Mouse (Mus musculus) hindbrain, embryonic 15.5 days (tissue): Measurements from ENCODE around the gene Hdhd5. TPM values are rescaled to one million over a fixed set of nuclear protein-coding genes. Genes with fewer than 3 reads are reported as not detected.

Experiments
- ATAC-seq: fragments of 200-750 bp; cut with Nextera tagmentation; 2 replicates; pipeline ENCODE4 v1.8.0; 2017; ENCODE audit warnings: low read depth, moderate number of reproducible peaks, moderate TSS enrichment; ENCODE audit not compliant: low FRiP score
- H3K27ac ChIP-seq: fragments of 300-500 bp; sonication (generic); replicated peaks from 2 replicates; pipeline ENCODE4 v1.5.1; 2015; ENCODE audit warnings: mild to moderate bottlenecking, inconsistent platforms
- H3K27me3 ChIP-seq: fragments of 300-500 bp; sonication (generic); 2 replicates; pipeline ENCODE4 v1.6.1; 2015; ENCODE audit warnings: control low read depth, inconsistent platforms
- H3K36me3 ChIP-seq: fragments of 300-500 bp; sonication (generic); 2 replicates; pipeline ENCODE4 v1.6.1; 2015; ENCODE audit warnings: control low read depth, inconsistent platforms
- H3K4me1 ChIP-seq: fragments of 300-500 bp; sonication (generic); replicated peaks from 2 replicates; pipeline ENCODE4 v1.6.1; 2015; ENCODE audit warnings: control low read depth, inconsistent platforms
- H3K4me2 ChIP-seq: fragments of 300-500 bp; sonication (generic); 2 replicates; pipeline ENCODE4 v1.6.1; 2015; ENCODE audit warnings: moderate library complexity, mild to moderate bottlenecking, inconsistent platforms
- H3K4me3 ChIP-seq: fragments of 300-500 bp; sonication (generic); 2 replicates; pipeline ENCODE4 v1.5.1; 2015; ENCODE audit warnings: mild to moderate bottlenecking, inconsistent platforms
- H3K9ac ChIP-seq: fragments of 300-500 bp; sonication (generic); 2 replicates; pipeline ENCODE4 v1.6.1; 2015; ENCODE audit warnings: inconsistent platforms
- H3K9me3 ChIP-seq: fragments of 300-500 bp; sonication (generic); 2 replicates; pipeline ENCODE4 v1.6.1; 2016; ENCODE audit warnings: control low read depth, inconsistent platforms
- WGBS: fragments of 180-500 bp; shearing (Covaris S2); methylation state at CpG from one replicate; pipeline ENCODE4 v1.1.7; 2015; 5-methylcytosine and 5-hydroxymethylcytosine counted together
- polyA plus RNA-seq: library from polyadenylated mRNA; unstranded; fragments of >200 nt; fragmentation: Nextera tagmentation; extraction: Ambion mirVana; gene quantifications from 2 replicates; pipeline ENCODE4 v1.2.1, GENCODE M21; 2015

Gene Hdhd5
- polyA plus RNA-seq, 1 experiment from 2014 or later, result 15.6 TPM

DNA sequence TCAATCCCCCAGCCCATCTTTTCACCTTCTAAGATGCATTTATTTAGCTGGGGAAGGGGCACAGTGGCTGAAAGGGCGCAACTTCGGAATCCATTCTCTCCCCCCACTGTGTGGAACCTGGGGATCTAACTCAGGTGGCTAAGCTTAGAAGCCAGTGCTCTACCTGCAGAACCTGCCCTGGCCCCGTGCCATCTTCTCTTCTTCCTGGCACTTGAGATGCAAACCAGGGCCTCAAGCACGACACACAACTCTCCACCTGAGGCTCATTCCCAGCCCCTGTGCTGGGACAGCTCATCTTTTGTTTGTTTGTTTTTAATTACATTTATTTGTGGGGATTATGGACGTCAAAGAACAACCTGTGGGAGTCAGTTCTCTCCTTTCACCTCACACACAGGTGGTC lies 11.5 kb downstream of the Hdhd5 start:
- Histone ChIP-seq H3K4me3 (no peak overlapping the region), H3K4me1 (no peaks in the 10 kb centered on the region), H3K4me2 (no peak overlapping the region), H3K9me3 (no peaks in the 10 kb centered on the region), H3K36me3 (peaks cover 30% of the 10 kb centered on the region), H3K27me3 (no peaks in the 10 kb centered on the region), H3K9ac (no peak overlapping the region), H3K27ac (no peak overlapping the region)
- WGBS, result 86% methylated on average over 5 of the region's 5 CpGs
- ATAC-seq, result no peak

DNA sequence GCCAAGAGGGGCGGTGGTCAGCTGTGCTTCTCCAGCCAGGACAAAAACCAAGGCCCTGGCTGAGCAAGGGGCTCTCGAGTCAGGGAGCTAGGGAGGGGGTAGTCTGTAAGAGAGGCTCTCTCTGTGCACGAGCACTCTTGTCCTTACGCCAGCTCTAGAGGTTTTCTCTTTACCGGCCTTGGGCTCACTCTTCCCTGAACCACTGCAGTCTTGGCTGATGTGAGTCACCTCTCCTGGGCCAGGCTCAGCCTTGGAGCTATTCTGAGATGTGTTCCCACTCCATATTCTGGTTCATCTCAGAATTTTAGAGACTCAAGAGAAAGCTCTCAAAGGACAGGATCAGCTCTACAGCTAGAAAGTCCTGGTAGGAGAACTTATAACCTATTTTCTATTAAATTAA lies 13.8 kb downstream of the Hdhd5 start:
- 84% methylated on average over 5 of the region's 5 CpGs for WGBS
- no peak overlapping the region for H3K4me3 ChIP-seq

DNA sequence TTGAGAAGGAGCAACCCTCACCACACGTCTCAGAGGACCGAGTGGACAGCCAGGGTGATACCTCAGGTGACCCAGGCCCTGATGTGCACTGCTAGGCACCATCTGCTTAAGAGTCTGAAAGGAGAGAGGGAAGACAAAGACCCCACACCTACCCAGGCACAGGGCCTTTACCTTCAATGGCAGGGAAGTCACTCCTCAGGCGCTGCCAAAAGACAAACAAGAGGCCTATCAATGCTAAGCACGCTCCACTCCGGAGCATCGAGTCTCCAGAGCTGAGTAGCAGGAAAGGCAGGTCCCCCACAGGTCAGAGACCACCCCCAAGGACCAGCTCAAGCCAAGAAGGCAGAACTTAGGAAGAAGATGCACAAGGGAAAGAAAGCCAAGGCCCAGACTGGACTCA lies 14.2 kb downstream of the Hdhd5 start:
- Histone ChIP-seq H3K4me3 (no peak overlapping the region), H3K36me3 (peaks cover 21% of the 10 kb centered on the region), H3K4me1 (no peaks in the 10 kb centered on the region), H3K9me3 (no peaks in the 10 kb centered on the region), H3K27me3 (no peaks in the 10 kb centered on the region), H3K9ac (no peak overlapping the region), H3K27ac (no peak overlapping the region), H3K4me2 (no peak overlapping the region)
- WGBS, result 89% methylated on average over 6 of the region's 6 CpGs
- no peak for ATAC-seq

More for the DNA sequence above, 13.8 kb downstream of the Hdhd5 start:
- H3K27ac ChIP-seq, result no peak overlapping the region
- no peak overlapping the region for H3K9ac ChIP-seq
- ATAC-seq, result no peak
- no peaks in the 10 kb centered on the region for H3K4me1 ChIP-seq
- H3K36me3 ChIP-seq, result peaks cover 24% of the 10 kb centered on the region
- H3K4me2 ChIP-seq, result no peak overlapping the region
- no peaks in the 10 kb centered on the region for H3K9me3 ChIP-seq
- no peaks in the 10 kb centered on the region for H3K27me3 ChIP-seq

DNA sequence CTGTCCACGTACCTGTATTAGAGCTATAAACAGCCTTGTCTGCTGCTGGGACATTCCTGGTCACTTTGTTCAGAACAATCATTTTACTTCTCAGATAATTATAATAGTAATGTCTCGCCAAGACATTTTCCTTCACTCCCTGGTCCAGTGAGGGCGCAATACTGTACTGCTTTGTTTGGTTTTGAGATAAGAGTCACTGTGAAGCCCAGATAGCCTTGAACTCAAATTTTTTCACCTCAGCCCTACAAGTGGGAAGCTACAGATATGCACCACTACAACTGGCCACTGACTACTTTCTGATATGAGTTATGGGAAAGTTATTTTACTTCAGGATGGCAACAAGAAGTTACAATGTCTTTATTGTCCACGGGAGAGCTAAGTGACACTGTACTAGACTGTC lies 14.7 kb downstream of the Hdhd5 start:
- WGBS, result 94% methylated on average over 4 of the region's 4 CpGs
- Histone ChIP-seq H3K4me1 (no peaks in the 10 kb centered on the region), H3K36me3 (peaks cover 17% of the 10 kb centered on the region), H3K9me3 (no peaks in the 10 kb centered on the region), H3K27ac (no peak overlapping the region), H3K27me3 (no peaks in the 10 kb centered on the region), H3K9ac (no peak overlapping the region), H3K4me3 (no peak overlapping the region), H3K4me2 (no peak overlapping the region)
- no peak for ATAC-seq

DNA sequence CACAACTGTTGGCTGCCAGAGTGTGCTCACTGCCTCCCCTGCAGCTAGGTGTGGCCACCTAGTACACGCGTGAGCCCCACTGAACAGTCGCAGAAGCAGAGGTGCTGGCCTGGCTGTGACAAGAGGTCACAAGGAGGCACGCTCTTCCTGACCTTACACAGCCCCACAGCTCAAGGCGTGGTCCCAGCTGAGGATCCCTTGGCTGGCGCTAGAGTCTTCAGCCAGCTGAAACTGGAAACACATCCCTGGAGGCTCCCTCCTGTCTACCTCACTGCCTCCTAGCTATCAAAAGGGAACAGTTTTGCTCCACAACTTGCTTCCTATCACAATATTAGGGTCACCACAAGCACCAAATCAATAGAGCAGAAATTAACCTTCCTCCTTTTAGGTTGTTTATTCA lies 19.9 kb downstream of the Hdhd5 start:
- H3K9ac ChIP-seq, result no peak overlapping the region
- no peaks in the 10 kb centered on the region for H3K27me3 ChIP-seq
- H3K9me3 ChIP-seq, result no peaks in the 10 kb centered on the region
- no peaks in the 10 kb centered on the region for H3K4me1 ChIP-seq
- ATAC-seq, result no peak
- no peak overlapping the region for H3K4me2 ChIP-seq
- no peak overlapping the region for H3K4me3 ChIP-seq
- WGBS, result 90% methylated on average over 6 of the region's 6 CpGs
- peaks cover 27% of the 10 kb centered on the region for H3K36me3 ChIP-seq
- H3K27ac ChIP-seq, result no peak overlapping the region

DNA sequence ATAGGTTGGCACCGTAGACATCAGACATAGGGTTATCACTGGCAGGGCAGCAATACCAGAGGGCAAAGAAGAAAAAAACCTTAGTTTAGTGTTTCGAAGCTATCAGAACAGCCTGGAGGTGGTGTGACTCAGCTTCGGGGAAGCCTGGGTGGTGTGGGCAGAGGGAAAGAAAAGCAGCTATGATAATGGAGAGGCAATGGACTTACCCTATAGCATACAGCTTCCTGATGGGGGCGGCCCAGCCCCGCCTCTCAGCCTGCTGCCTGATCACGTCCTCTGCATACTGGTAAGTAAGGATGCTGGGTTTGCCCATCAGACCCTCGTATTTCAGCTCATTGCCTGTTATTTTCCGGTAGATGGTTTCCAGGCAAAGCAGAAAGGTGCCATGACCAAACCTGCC lies 20.7 kb downstream of the Hdhd5 start:
- no peak overlapping the region for H3K4me2 ChIP-seq
- no peak overlapping the region for H3K27ac ChIP-seq
- H3K9me3 ChIP-seq, result no peaks in the 10 kb centered on the region
- H3K4me3 ChIP-seq, result no peak overlapping the region
- H3K9ac ChIP-seq, result no peak overlapping the region
- H3K27me3 ChIP-seq, result no peaks in the 10 kb centered on the region
- ATAC-seq, result no peak
- WGBS, result 93% methylated on average over 8 of the region's 8 CpGs
- peaks cover 27% of the 10 kb centered on the region for H3K36me3 ChIP-seq
- H3K4me1 ChIP-seq, result no peaks in the 10 kb centered on the region

DNA sequence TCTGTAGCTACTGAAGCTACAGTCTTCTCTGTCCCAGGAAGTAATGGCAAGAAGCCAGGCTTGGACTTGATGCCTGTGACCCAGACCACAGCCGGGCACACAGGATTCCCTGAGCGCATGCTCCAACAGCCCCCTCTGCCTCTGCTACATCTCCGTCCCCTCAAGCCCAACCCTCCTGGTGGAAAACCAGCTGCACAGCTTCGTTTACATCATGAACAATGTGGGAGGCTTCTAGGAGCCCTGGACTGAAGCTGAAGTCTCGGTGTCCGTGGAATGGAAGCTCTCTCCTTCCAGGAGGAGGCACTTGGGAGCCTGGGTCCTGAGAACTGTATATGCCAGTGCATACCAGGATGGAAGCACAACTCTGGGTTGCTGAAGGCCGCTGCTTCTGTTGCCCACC lies 21.1 kb downstream of the Hdhd5 start:
- no peak for ATAC-seq
- Histone ChIP-seq H3K9ac (no peak overlapping the region), H3K27me3 (no peaks in the 10 kb centered on the region), H3K4me2 (no peak overlapping the region), H3K4me1 (no peaks in the 10 kb centered on the region), H3K36me3 (peaks cover 27% of the 10 kb centered on the region), H3K9me3 (no peaks in the 10 kb centered on the region), H3K27ac (no peak overlapping the region), H3K4me3 (no peak overlapping the region)
- WGBS, result 84% methylated on average over 7 of the region's 7 CpGs

DNA sequence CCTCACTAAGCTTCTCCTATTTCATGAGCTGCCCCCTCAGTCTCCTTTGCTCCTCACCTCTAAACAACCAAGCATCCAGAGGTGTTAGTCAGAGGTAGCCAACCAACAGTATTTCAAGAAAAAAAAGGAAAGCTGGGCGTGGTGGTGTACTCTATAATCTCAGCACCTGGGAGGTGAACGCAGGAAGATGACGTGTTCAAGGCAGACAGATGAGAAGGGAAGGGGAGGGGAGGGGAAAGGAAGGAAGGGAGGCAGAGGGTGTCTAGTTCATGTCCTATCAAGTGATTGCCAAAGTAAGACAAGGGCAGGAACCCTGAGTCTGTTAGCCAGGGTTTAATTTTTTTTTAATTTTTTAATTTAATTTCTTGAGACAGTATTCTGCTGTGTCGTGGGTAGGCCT lies 22.5 kb downstream of the Hdhd5 start:
- Histone ChIP-seq H3K4me3 (no peak overlapping the region), H3K27ac (no peak overlapping the region), H3K4me1 (no peaks in the 10 kb centered on the region), H3K9ac (no peak overlapping the region), H3K36me3 (peaks cover 23% of the 10 kb centered on the region), H3K9me3 (no peaks in the 10 kb centered on the region), H3K27me3 (no peaks in the 10 kb centered on the region), H3K4me2 (no peak overlapping the region)
- no peak for ATAC-seq
- WGBS, result 90% methylated on average over 4 of the region's 4 CpGs

DNA sequence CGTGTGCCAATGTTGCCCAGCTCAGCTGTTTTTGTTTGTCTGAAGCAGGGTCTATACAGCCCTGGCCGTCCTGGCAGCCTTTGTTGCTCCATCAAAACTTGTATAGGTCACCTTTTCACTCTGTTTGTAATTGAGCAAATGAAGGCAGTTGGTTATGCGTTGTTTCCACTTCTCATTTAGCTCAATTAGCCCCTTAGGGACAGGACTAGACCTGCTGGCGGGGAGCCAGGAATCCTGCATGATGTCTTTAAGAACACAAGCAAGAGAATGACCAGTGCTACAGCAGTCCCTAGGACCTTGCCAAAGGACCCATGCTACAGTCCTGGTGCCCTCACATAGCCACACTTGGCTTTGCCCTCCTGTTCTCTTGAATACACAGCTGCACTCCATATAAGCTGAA lies 25.6 kb downstream of the Hdhd5 start:
- Histone ChIP-seq H3K36me3 (peaks cover 20% of the 10 kb centered on the region), H3K4me1 (no peaks in the 10 kb centered on the region), H3K4me3 (no peak overlapping the region), H3K9ac (no peak overlapping the region), H3K27me3 (no peaks in the 10 kb centered on the region), H3K27ac (no peak overlapping the region), H3K9me3 (0 out of 2 replicates have a peak, but pooled peaks cover 2% of the 10 kb centered on the region), H3K4me2 (no peak overlapping the region)
- ATAC-seq, result 0 out of 2 replicates have a peak, but pooled peaks have one; percentile 33
- 50% methylated on average over 4 of the region's 4 CpGs for WGBS

DNA sequence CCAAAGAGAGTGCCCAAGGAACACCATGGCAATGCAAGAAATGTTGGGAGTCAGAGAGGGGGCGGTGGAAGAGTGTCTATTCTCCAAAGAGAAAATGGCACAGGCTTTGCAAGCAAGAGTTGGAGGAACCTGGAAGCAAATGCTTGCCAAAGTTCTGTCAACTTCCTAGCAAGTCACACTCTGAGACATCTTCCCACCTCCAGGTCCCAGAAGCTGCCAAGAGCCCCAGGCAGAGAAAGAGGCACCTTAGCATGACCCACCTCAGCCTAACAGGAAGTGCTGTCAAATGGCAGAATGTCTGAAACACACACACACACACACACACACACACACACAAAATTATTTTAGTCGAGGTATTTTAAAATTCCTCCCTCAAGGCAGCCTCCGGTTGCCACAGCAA lies 27.1 kb downstream of the Hdhd5 start:
- Histone ChIP-seq H3K36me3 (peaks cover 9% of the 10 kb centered on the region; the same call in 1 of the 2 replicates), H3K4me1 (no peaks in the 10 kb centered on the region), H3K9ac (no peak overlapping the region), H3K4me3 (no peak overlapping the region), H3K4me2 (no peak overlapping the region), H3K9me3 (0 out of 2 replicates have a peak, but pooled peaks cover 3% of the 10 kb centered on the region), H3K27ac (no peak overlapping the region), H3K27me3 (no peaks in the 10 kb centered on the region)
- 72% methylated on average over 3 of the region's 3 CpGs for WGBS
- no peak for ATAC-seq

DNA sequence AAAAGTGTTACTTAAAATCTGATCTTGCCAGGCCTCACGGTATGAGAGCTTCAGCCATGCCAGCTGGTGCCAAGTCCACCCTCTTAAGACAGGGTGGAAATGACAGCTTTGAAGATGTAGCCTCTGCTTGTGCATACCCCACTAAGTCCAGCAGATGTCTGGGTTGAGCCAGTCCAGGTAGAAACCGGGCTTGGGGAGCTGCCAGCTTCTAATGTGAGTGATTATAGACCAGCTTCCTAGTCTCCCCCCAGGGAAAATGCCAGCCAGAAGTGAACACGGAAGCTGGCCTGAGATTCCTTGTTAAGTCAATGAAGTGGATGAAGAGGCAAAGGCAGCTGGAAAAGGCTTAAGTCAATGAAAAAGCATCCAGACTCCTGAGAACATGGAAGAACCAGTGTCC lies 34.6 kb downstream of the Hdhd5 start:
- H3K9me3 ChIP-seq, result 0 out of 2 replicates have a peak, but pooled peaks cover 3% of the 10 kb centered on the region
- 34% methylated on average over 3 of the region's 3 CpGs for WGBS
- no peak overlapping the region for H3K4me3 ChIP-seq
- no peaks in the 10 kb centered on the region for H3K36me3 ChIP-seq
- H3K27ac ChIP-seq, result no peak overlapping the region
- H3K4me2 ChIP-seq, result no peak overlapping the region
- H3K4me1 ChIP-seq, result peaks cover 40% of the 10 kb centered on the region
- H3K9ac ChIP-seq, result no peak overlapping the region
- no peaks in the 10 kb centered on the region for H3K27me3 ChIP-seq
- ATAC-seq, result no peak

DNA sequence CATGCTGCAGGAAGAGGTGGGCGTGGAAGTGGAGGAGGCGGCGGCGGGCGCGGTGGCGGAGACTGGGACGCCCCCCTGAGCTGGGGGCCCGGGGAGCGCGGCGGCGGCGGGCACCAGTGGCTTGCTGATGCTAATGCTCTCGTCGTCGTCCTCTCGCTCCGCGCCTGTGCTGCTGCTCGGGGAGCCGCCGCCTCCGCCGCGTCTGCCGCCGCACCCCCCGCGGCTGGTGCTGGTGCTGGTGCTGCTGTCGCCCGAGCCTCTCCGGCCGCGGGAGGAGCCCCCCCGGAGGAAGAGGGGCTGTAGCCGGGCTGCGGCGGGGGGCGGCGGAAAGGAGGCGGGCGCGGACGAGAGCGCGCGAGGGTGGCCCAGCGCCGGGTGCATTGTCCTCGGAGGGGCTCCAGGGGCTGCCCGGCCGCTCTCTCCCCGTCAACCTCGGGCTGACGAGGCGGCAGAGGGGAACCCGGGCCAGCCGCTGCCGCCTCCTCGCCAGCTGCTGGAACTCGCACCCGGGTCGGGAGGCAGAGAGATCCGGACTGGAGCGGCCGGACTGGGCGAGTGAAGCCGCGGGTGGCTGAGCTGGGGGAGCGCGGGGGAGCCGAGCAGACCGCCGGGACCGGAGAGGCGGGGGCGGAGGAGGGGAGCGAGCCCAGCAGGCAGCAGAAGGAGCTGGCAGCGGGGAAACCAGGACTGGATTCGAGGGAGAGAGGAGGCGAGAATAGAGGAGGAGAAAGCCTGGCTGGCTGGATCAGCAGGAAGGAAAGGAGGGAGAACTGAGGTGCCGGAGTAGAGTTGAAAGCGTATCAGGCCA lies 37.5 kb downstream of the Hdhd5 start, which contains the start of gene Tmem121b:
TSS of gene Tmem121b (minus strand) at position 434 of the 808 bp plus-strand sequence.
- H3K27ac ChIP-seq, result peak within 1 kb of the TSS; percentile 97
- WGBS, result under 1% methylated on average over 53 of the region's 84 CpGs
- H3K36me3 ChIP-seq, result no peaks in the 10 kb centered on the region
- peaks cover 62% of the 10 kb centered on the region for H3K4me1 ChIP-seq
- H3K9me3 ChIP-seq, result no peaks in the 10 kb centered on the region
- H3K9ac ChIP-seq, result peak within 1 kb of the TSS; percentile 87
- H3K27me3 ChIP-seq, result no peaks in the 10 kb centered on the region
- ATAC-seq, result peak; percentile 86
- peak within 1 kb of the TSS; percentile 90 for H3K4me3 ChIP-seq
- peak within 1 kb of the TSS; percentile 80 for H3K4me2 ChIP-seq
